Comparison of ENCODE assay signal across 9 mouse cellular contexts in the genomic region with DNA sequence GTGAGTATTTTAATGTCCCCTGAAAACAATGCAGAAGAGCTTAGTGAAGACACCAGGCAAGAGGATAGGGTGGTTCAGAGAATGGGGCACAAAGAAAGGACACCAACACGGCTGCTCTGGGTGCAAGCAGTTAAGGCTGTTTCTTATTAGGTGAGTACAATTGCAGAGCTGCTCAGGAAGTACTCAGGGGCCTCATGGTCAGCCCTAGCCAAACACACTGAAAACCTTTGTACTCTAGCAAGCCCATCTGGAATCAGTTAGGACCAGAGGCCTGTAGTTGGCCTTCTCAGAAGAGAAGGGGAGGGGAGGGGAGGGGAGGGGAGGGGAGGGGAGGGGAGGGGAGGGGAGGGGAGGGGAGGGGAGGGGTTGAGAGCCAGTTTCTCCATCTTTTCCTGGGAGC. TPM values are rescaled to one million over a fixed set of nuclear protein-coding genes. Genes with fewer than 3 reads are reported as not detected.
DNase-seq lines count a peak whose midpoint lies in the region; ATAC-seq and TF ChIP-seq lines count a peak whose summit lies in the region.
"Had no signal": no experiment of that assay in that cellular context is flagged by ENCODE, and none has a peak within 500 bp of the region (broad histone marks: within the 10 kb centered on the region; RNA-seq: fewer than 3 reads in every experiment).

No protein-coding gene starts in this region.

- ATAC-seq in liver, embryonic 12.5 days = no peak
- no peak for ATAC-seq in forebrain, embryonic 15.5 days (replicated peaks)
- ATAC-seq in intestine, postnatal 0 days = peak; percentile 49; the same call in 1 of the 2 replicates
- peak; percentile 76; the same call in 1 of the 2 replicates for ATAC-seq in stomach, embryonic 14.5 days (ENCODE audit: insufficient number of reproducible peaks, insufficient read depth, low FRiP score, low read depth)

- H3K4me3 ChIP-seq in liver, embryonic 12.5 days = no peak overlapping the region
- no peak overlapping the region for H3K4me3 ChIP-seq in forebrain, embryonic 15.5 days
- H3K4me3 ChIP-seq in intestine, postnatal 0 days (ENCODE audit: low read depth, low read length) = no peak overlapping the region
- H3K4me3 ChIP-seq in stomach, embryonic 14.5 days (ENCODE audit: low read depth, low read length) = no peak overlapping the region
- H3K4me3 ChIP-seq: erythroblast, embryonic 14.5 days had no signal

- H3K27me3 ChIP-seq in liver, embryonic 12.5 days (replicated peaks) = no peaks in the 10 kb centered on the region
- H3K27me3 ChIP-seq in forebrain, embryonic 15.5 days = no peaks in the 10 kb centered on the region
- no peaks in the 10 kb centered on the region for H3K27me3 ChIP-seq in intestine, postnatal 0 days (replicated peaks; ENCODE audit: control insufficient read depth, insufficient read depth, low read length)
- no peaks in the 10 kb centered on the region for H3K27me3 ChIP-seq in stomach, embryonic 14.5 days (ENCODE audit: control insufficient read depth, insufficient read depth, low read length)

- H3K4me2 ChIP-seq in liver, embryonic 12.5 days = no peak overlapping the region
- H3K4me2 ChIP-seq in forebrain, embryonic 15.5 days (replicated peaks) = no peak overlapping the region
- no peak overlapping the region for H3K4me2 ChIP-seq in intestine, postnatal 0 days (replicated peaks; ENCODE audit: low read depth)
- no peak overlapping the region for H3K4me2 ChIP-seq in stomach, embryonic 14.5 days (replicated peaks; ENCODE audit: low read depth, low read length)

- TF ChIP-seq CTCF in intestine, postnatal 0 days (IDR thresholded peaks at IDR 0.05; ENCODE audit: low read depth) = no peak

- H3K9ac ChIP-seq in liver, embryonic 12.5 days = no peak overlapping the region
- H3K9ac ChIP-seq in forebrain, embryonic 15.5 days (replicated peaks) = no peak overlapping the region
- H3K9ac ChIP-seq in intestine, postnatal 0 days (ENCODE audit: low read depth, low read length) = no peak overlapping the region
- no peak overlapping the region for H3K9ac ChIP-seq in stomach, embryonic 14.5 days (replicated peaks; ENCODE audit: low read depth, low read length)

- DNase-seq in liver = no peak
- DNase-seq in adrenal gland, postnatal 25 days = no peak
- DNase-seq in B cell, adult 2 months = no peak
- no peak for DNase-seq in urinary bladder, postnatal 25 days (ENCODE audit: low spot score)

- 46% methylated on average over 1 of the region's 1 CpGs for WGBS in liver, embryonic 12.5 days (ENCODE audit: insufficient replicate concordance)
- 3% methylated on average over 1 of the region's 1 CpGs for WGBS in forebrain, embryonic 15.5 days
- 5% methylated on average over 1 of the region's 1 CpGs for WGBS in intestine, postnatal 0 days
- WGBS in stomach, embryonic 14.5 days = 21% methylated on average over 1 of the region's 1 CpGs

- peaks cover 12% of the 10 kb centered on the region; the same call in 1 of the 2 replicates for H3K4me1 ChIP-seq in liver, embryonic 12.5 days
- peaks cover 37% of the 10 kb centered on the region for H3K4me1 ChIP-seq in forebrain, embryonic 15.5 days
- H3K4me1 ChIP-seq in intestine, postnatal 0 days (replicated peaks; ENCODE audit: control insufficient read depth, insufficient read depth, low read length) = peaks cover 10% of the 10 kb centered on the region; the same call in 1 of the 2 replicates
- peaks cover 25% of the 10 kb centered on the region; the same call in 1 of the 2 replicates for H3K4me1 ChIP-seq in stomach, embryonic 14.5 days (ENCODE audit: control insufficient read depth, insufficient read depth, low read length)

- no peaks in the 10 kb centered on the region for H3K9me3 ChIP-seq in liver, embryonic 12.5 days (replicated peaks)
- H3K9me3 ChIP-seq in forebrain, embryonic 15.5 days = no peaks in the 10 kb centered on the region
- no peaks in the 10 kb centered on the region for H3K9me3 ChIP-seq in intestine, postnatal 0 days (ENCODE audit: control insufficient read depth)
- H3K9me3 ChIP-seq in stomach, embryonic 14.5 days (ENCODE audit: control insufficient read depth, low read depth, low read length) = no peaks in the 10 kb centered on the region

- peak overlapping the region; percentile 11; the same call in 1 of the 2 replicates for H3K27ac ChIP-seq in liver, embryonic 12.5 days
- H3K27ac ChIP-seq in forebrain, embryonic 15.5 days (replicated peaks) = peak overlapping the region; percentile 70
- H3K27ac ChIP-seq in intestine, postnatal 0 days (ENCODE audit: low read depth, low read length) = no peak overlapping the region; the same call in 1 of the 2 replicates
- peak overlapping the region; percentile 35; the same call in 1 of the 2 replicates for H3K27ac ChIP-seq in stomach, embryonic 14.5 days (ENCODE audit: low read length)

- no peaks in the 10 kb centered on the region for H3K36me3 ChIP-seq in liver, embryonic 12.5 days
- H3K36me3 ChIP-seq in forebrain, embryonic 15.5 days = no peaks in the 10 kb centered on the region
- no peaks in the 10 kb centered on the region for H3K36me3 ChIP-seq in intestine, postnatal 0 days (ENCODE audit: control insufficient read depth, insufficient read depth)
- H3K36me3 ChIP-seq in stomach, embryonic 14.5 days (ENCODE audit: control insufficient read depth, insufficient read depth, low read length) = no peaks in the 10 kb centered on the region

RNA-seq across cellular contexts. Expression of a gene that starts 52.2 kb away (rescaled TPM):
- polyA plus RNA-seq in liver, embryonic 12.5 days (2016; fragmentation: Nextera tagmentation; extraction: Ambion mirVana) = 13.0 and 13.1 TPM in 2 replicates
- polyA plus RNA-seq in forebrain, embryonic 15.5 days (2015; fragmentation: Nextera tagmentation; extraction: Ambion mirVana) = 173 and 183 TPM in 2 replicates
- polyA plus RNA-seq in intestine, postnatal 0 days (2015; fragmentation: Nextera tagmentation; extraction: Ambion mirVana) = 16.8 and 20.3 TPM in 2 replicates
- 90.5 and 93.7 TPM in 2 replicates for polyA plus RNA-seq in stomach, embryonic 14.5 days (2014; fragmentation: Nextera tagmentation; extraction: Ambion mirVana)
- total RNA-seq in adrenal gland, postnatal 25 days (2021) = 56.5 and 68.7 TPM in 2 replicates
- polyA plus RNA-seq: erythroblast, embryonic 14.5 days had no signal

Comparison
In these comparisons a context has a peak if more than half of its experiments do, and no peak if none do; other contexts are left out.
1. ATAC-seq: peak in intestine, postnatal 0 days (single experiment) and stomach, embryonic 14.5 days (single experiment); none in liver, embryonic 12.5 days (single experiment) and forebrain, embryonic 15.5 days (single experiment).